Mouse (Mus musculus) ES-Bruce4 (cell line): ENCODE measurements around the gene Bag1.

ENCODE experiments used
- CTCF ChIP-seq: IDR thresholded peaks from one replicate; pipeline ENCODE4 v1.8.1; 2011; ENCODE audit warnings: low read depth, low read length
- EP300 ChIP-seq: IDR thresholded peaks from 2 replicates; pipeline ENCODE4 v1.6.1; 2011; ENCODE audit warnings: low read depth, low read length; ENCODE audit not compliant: insufficient read depth
- POLR2A ChIP-seq: IDR thresholded peaks from one replicate; pipeline ENCODE4 v1.8.1; 2011; ENCODE audit warnings: low read length; ENCODE audit not compliant: insufficient read depth

- TF ChIP-seq CTCF (no peak), EP300 (no peak), POLR2A (no peak)
Observed at GRCm38 (mm10) chr4:40933694-40934093, 14.4 kb downstream of the Bag1 start.
